Mouse (Mus musculus): ENCODE measurements around the gene Tbx5. TPM values are rescaled to one million over a fixed set of nuclear protein-coding genes. Genes with fewer than 3 reads are reported as not detected.
A peak's percentile ranks its signal among the peaks of the same experiment; 100 is the strongest.

The Tbx5 gene
- polyA plus RNA-seq, 1 experiment from 2014 or later = 5.7 TPM

- H3K27me3 ChIP-seq (replicated peaks; ENCODE audit: control insufficient read depth, insufficient read depth, low read length) = peaks cover 98% of the 10 kb centered on the region
- H3K9me3 ChIP-seq (ENCODE audit: control insufficient read depth, low read length) = no peaks in the 10 kb centered on the region
- H3K4me2 ChIP-seq = peak overlapping the region; percentile 37
- H3K36me3 ChIP-seq (ENCODE audit: control insufficient read depth, insufficient read depth, low read length) = no peaks in the 10 kb centered on the region
- no peak for DNase-seq (ENCODE audit: low spot score)
- no peak for ATAC-seq (replicated peaks; ENCODE audit: low FRiP score)
- 2% methylated on average over 19 of the region's 19 CpGs for WGBS
- H3K9ac ChIP-seq (ENCODE audit: low read depth, low read length) = peak overlapping the region; percentile 48; the same call in 1 of the 2 replicates
- peak overlapping the region; percentile 33 for H3K4me3 ChIP-seq (ENCODE audit: low read depth, low read length)
- peak overlapping the region; percentile 25; the same call in 1 of the 2 replicates for H3K27ac ChIP-seq (ENCODE audit: low read depth, low read length)
- H3K4me1 ChIP-seq (replicated peaks; ENCODE audit: control insufficient read depth, insufficient read depth, low read length) = no peaks in the 10 kb centered on the region
These were observed 4.8 kb downstream of the Tbx5 start for GRCm38 (mm10) chr5:119837306-119837675.

GRCm38 (mm10) chr5:119837861-119838260 is 5.4 kb downstream of the Tbx5 start:
- Histone ChIP-seq H3K27me3 (replicated peaks; ENCODE audit: control insufficient read depth, insufficient read depth, low read length) (peaks cover 98% of the 10 kb centered on the region), H3K36me3 (ENCODE audit: control insufficient read depth, insufficient read depth, low read length) (no peaks in the 10 kb centered on the region), H3K4me2 (no peak overlapping the region; the same call in 1 of the 2 replicates), H3K4me3 (ENCODE audit: low read depth, low read length) (no peak overlapping the region), H3K27ac (ENCODE audit: low read depth, low read length) (no peak overlapping the region), H3K4me1 (replicated peaks; ENCODE audit: control insufficient read depth, insufficient read depth, low read length) (no peaks in the 10 kb centered on the region), H3K9me3 (ENCODE audit: control insufficient read depth, low read length) (no peaks in the 10 kb centered on the region), H3K9ac (ENCODE audit: low read depth, low read length) (no peak overlapping the region)
- no peak for ATAC-seq (replicated peaks; ENCODE audit: low FRiP score)
- WGBS = 25% methylated on average over 3 of the region's 3 CpGs
- no peak for DNase-seq (ENCODE audit: low spot score)

GRCm38 (mm10) chr5:119838441-119838840 is 6.0 kb downstream of the Tbx5 start:
- Histone ChIP-seq H3K4me3 (ENCODE audit: low read depth, low read length) (no peak overlapping the region), H3K9ac (ENCODE audit: low read depth, low read length) (no peak overlapping the region), H3K4me1 (replicated peaks; ENCODE audit: control insufficient read depth, insufficient read depth, low read length) (no peaks in the 10 kb centered on the region), H3K9me3 (ENCODE audit: control insufficient read depth, low read length) (no peaks in the 10 kb centered on the region), H3K36me3 (ENCODE audit: control insufficient read depth, insufficient read depth, low read length) (no peaks in the 10 kb centered on the region), H3K27me3 (replicated peaks; ENCODE audit: control insufficient read depth, insufficient read depth, low read length) (peaks cover 98% of the 10 kb centered on the region), H3K27ac (ENCODE audit: low read depth, low read length) (no peak overlapping the region), H3K4me2 (no peak overlapping the region; the same call in none of the 2 replicates)
- 20% methylated on average over 7 of the region's 7 CpGs for WGBS
- no peak for ATAC-seq (replicated peaks; ENCODE audit: low FRiP score)
- no peak for DNase-seq (ENCODE audit: low spot score)

- no peaks in the 10 kb centered on the region for H3K9me3 ChIP-seq (ENCODE audit: control insufficient read depth, low read length)
- H3K4me3 ChIP-seq (ENCODE audit: low read depth, low read length) = no peak overlapping the region
- no peaks in the 10 kb centered on the region for H3K4me1 ChIP-seq (replicated peaks; ENCODE audit: control insufficient read depth, insufficient read depth, low read length)
- H3K9ac ChIP-seq (ENCODE audit: low read depth, low read length) = no peak overlapping the region
- no peak overlapping the region for H3K27ac ChIP-seq (ENCODE audit: low read depth, low read length)
- H3K4me2 ChIP-seq = peak overlapping the region; percentile 43
- H3K27me3 ChIP-seq (replicated peaks; ENCODE audit: control insufficient read depth, insufficient read depth, low read length) = peaks cover 98% of the 10 kb centered on the region
- 7% methylated on average over 16 of the region's 16 CpGs for WGBS
- no peaks in the 10 kb centered on the region for H3K36me3 ChIP-seq (ENCODE audit: control insufficient read depth, insufficient read depth, low read length)
- ATAC-seq (replicated peaks; ENCODE audit: low FRiP score) (no peak), DNase-seq (ENCODE audit: low spot score) (no peak)
These were observed 6.7 kb downstream of the Tbx5 start for GRCm38 (mm10) chr5:119839156-119839555.

GRCm38 (mm10) chr5:119839616-119840368 is 7.3 kb downstream of the Tbx5 start:
- no peak overlapping the region for H3K4me3 ChIP-seq (ENCODE audit: low read depth, low read length)
- no peaks in the 10 kb centered on the region for H3K9me3 ChIP-seq (ENCODE audit: control insufficient read depth, low read length)
- H3K4me1 ChIP-seq (replicated peaks; ENCODE audit: control insufficient read depth, insufficient read depth, low read length) = no peaks in the 10 kb centered on the region
- WGBS = 3% methylated on average over 34 of the region's 34 CpGs
- no peak overlapping the region for H3K27ac ChIP-seq (ENCODE audit: low read depth, low read length)
- no peak for ATAC-seq (replicated peaks; ENCODE audit: low FRiP score)
- DNase-seq (ENCODE audit: low spot score) = no peak
- H3K27me3 ChIP-seq (replicated peaks; ENCODE audit: control insufficient read depth, insufficient read depth, low read length) = peaks cover 100% of the 10 kb centered on the region
- H3K9ac ChIP-seq (ENCODE audit: low read depth, low read length) = no peak overlapping the region; the same call in 1 of the 2 replicates
- no peaks in the 10 kb centered on the region for H3K36me3 ChIP-seq (ENCODE audit: control insufficient read depth, insufficient read depth, low read length)
- peak overlapping the region; percentile 43 for H3K4me2 ChIP-seq

GRCm38 (mm10) chr5:119840404-119840803 is 7.9 kb downstream of the Tbx5 start:
- Histone ChIP-seq H3K9me3 (ENCODE audit: control insufficient read depth, low read length) (no peaks in the 10 kb centered on the region), H3K27ac (ENCODE audit: low read depth, low read length) (no peak overlapping the region), H3K36me3 (ENCODE audit: control insufficient read depth, insufficient read depth, low read length) (no peaks in the 10 kb centered on the region), H3K4me1 (replicated peaks; ENCODE audit: control insufficient read depth, insufficient read depth, low read length) (no peaks in the 10 kb centered on the region), H3K9ac (ENCODE audit: low read depth, low read length) (no peak overlapping the region), H3K4me3 (ENCODE audit: low read depth, low read length) (no peak overlapping the region), H3K27me3 (replicated peaks; ENCODE audit: control insufficient read depth, insufficient read depth, low read length) (peaks cover 100% of the 10 kb centered on the region), H3K4me2 (peak overlapping the region; percentile 43; the same call in 1 of the 2 replicates)
- 4% methylated on average over 7 of the region's 7 CpGs for WGBS
- DNase-seq (ENCODE audit: low spot score) (no peak), ATAC-seq (replicated peaks; ENCODE audit: low FRiP score) (no peak)

- H3K9ac ChIP-seq (ENCODE audit: low read depth, low read length) = no peak overlapping the region
- no peaks in the 10 kb centered on the region for H3K36me3 ChIP-seq (ENCODE audit: control insufficient read depth, insufficient read depth, low read length)
- 10% methylated on average over 26 of the region's 26 CpGs for WGBS
- H3K4me2 ChIP-seq = peak overlapping the region; percentile 22; the same call in 1 of the 2 replicates
- H3K4me3 ChIP-seq (ENCODE audit: low read depth, low read length) = no peak overlapping the region
- no peak overlapping the region for H3K27ac ChIP-seq (ENCODE audit: low read depth, low read length)
- no peaks in the 10 kb centered on the region for H3K4me1 ChIP-seq (replicated peaks; ENCODE audit: control insufficient read depth, insufficient read depth, low read length)
- H3K9me3 ChIP-seq (ENCODE audit: control insufficient read depth, low read length) = no peaks in the 10 kb centered on the region
- H3K27me3 ChIP-seq (replicated peaks; ENCODE audit: control insufficient read depth, insufficient read depth, low read length) = peaks cover 98% of the 10 kb centered on the region
- DNase-seq (ENCODE audit: low spot score) (no peak), ATAC-seq (replicated peaks; ENCODE audit: low FRiP score) (no peak)
These were observed 9.4 kb downstream of the Tbx5 start for GRCm38 (mm10) chr5:119841634-119842420.

- no peak overlapping the region for H3K9ac ChIP-seq (ENCODE audit: low read depth, low read length)
- H3K4me1 ChIP-seq (replicated peaks; ENCODE audit: control insufficient read depth, insufficient read depth, low read length) = no peaks in the 10 kb centered on the region
- H3K27ac ChIP-seq (ENCODE audit: low read depth, low read length) = no peak overlapping the region
- DNase-seq (ENCODE audit: low spot score) = no peak
- H3K4me2 ChIP-seq = no peak overlapping the region
- no peaks in the 10 kb centered on the region for H3K9me3 ChIP-seq (ENCODE audit: control insufficient read depth, low read length)
- H3K27me3 ChIP-seq (replicated peaks; ENCODE audit: control insufficient read depth, insufficient read depth, low read length) = peaks cover 95% of the 10 kb centered on the region
- H3K4me3 ChIP-seq (ENCODE audit: low read depth, low read length) = no peak overlapping the region
- WGBS = 30% methylated on average over 4 of the region's 4 CpGs
- ATAC-seq (replicated peaks; ENCODE audit: low FRiP score) = no peak
- H3K36me3 ChIP-seq (ENCODE audit: control insufficient read depth, insufficient read depth, low read length) = no peaks in the 10 kb centered on the region
These were observed 10.4 kb downstream of the Tbx5 start for GRCm38 (mm10) chr5:119842701-119843393.
